Mouse (Mus musculus) liver, embryonic 13.5 days (tissue): ENCODE results near the gene Kmt5c. TPM values are rescaled to one million over a fixed set of nuclear protein-coding genes. Genes with fewer than 3 reads are reported as not detected.

Source experiments
- ATAC-seq: fragments of 200-750 bp; cut with Nextera tagmentation; 2 replicates; pipeline ENCODE4 v1.8.0; 2017; ENCODE audit warnings: low read depth, mild to moderate bottlenecking, moderate number of reproducible peaks, moderate library complexity
- DNase-seq: peaks from one replicate; pipeline ENCODE4 v3.0.0; 2022
- H3K27ac ChIP-seq: fragments of 300-500 bp; sonication (generic); 2 replicates; pipeline ENCODE4 v1.5.1; 2015; ENCODE audit warnings: moderate library complexity, mild to moderate bottlenecking, inconsistent platforms
- H3K27me3 ChIP-seq: fragments of 300-500 bp; sonication (generic); 2 replicates; pipeline ENCODE4 v1.6.1; 2015; ENCODE audit warnings: mild to moderate bottlenecking, inconsistent platforms
- H3K36me3 ChIP-seq: fragments of 300-500 bp; sonication (generic); 2 replicates; pipeline ENCODE4 v1.6.1; 2015; ENCODE audit warnings: mild to moderate bottlenecking, inconsistent platforms
- H3K4me1 ChIP-seq: fragments of 300-500 bp; sonication (generic); replicated peaks from 2 replicates; pipeline ENCODE4 v1.6.1; 2015; ENCODE audit warnings: inconsistent platforms
- H3K4me2 ChIP-seq: fragments of 300-500 bp; sonication (generic); 2 replicates; pipeline ENCODE4 v1.6.1; 2015; ENCODE audit warnings: inconsistent platforms, mild to moderate bottlenecking, moderate library complexity
- H3K4me3 ChIP-seq: fragments of 300-500 bp; sonication (generic); replicated peaks from 2 replicates; pipeline ENCODE4 v1.5.1; 2015; ENCODE audit warnings: mild to moderate bottlenecking, inconsistent platforms
- H3K9ac ChIP-seq: fragments of 300-500 bp; sonication (generic); 2 replicates; pipeline ENCODE4 v1.6.1; 2015; ENCODE audit warnings: mild to moderate bottlenecking, inconsistent platforms
- H3K9me3 ChIP-seq: fragments of 300-500 bp; sonication (generic); replicated peaks from 2 replicates; pipeline ENCODE4 v1.6.1; 2016; ENCODE audit warnings: inconsistent platforms
- WGBS: fragments of 180-500 bp; shearing (Covaris S2); methylation state at CpG from one replicate; pipeline ENCODE4 v1.1.7; 2015; ENCODE audit not compliant: insufficient replicate concordance; 5-methylcytosine and 5-hydroxymethylcytosine counted together
- polyA plus RNA-seq: library from polyadenylated mRNA; unstranded; fragments of >200 nt; fragmentation: Nextera tagmentation; extraction: Ambion mirVana; gene quantifications from 2 replicates; pipeline ENCODE4 v1.2.1, GENCODE M21; 2015

The Kmt5c gene
- polyA plus RNA-seq, 1 experiment from 2014 or later = 61.6 TPM

- no peaks in the 10 kb centered on the region for H3K27me3 ChIP-seq
- H3K9me3 ChIP-seq = no peaks in the 10 kb centered on the region
- H3K9ac ChIP-seq = peak overlapping the region; percentile 76
- WGBS = 85% methylated on average over 22 of the region's 22 CpGs
- H3K27ac ChIP-seq = peak overlapping the region; percentile 99
- DNase-seq (peak; percentile 9), ATAC-seq (no peak)
- peaks cover 98% of the 10 kb centered on the region for H3K4me1 ChIP-seq
- H3K4me2 ChIP-seq = peak overlapping the region; percentile 96
- peak overlapping the region; percentile 35 for H3K4me3 ChIP-seq
- peaks cover 68% of the 10 kb centered on the region for H3K36me3 ChIP-seq
Observed at GRCm38 (mm10) chr7:4746326-4746980, 6.5 kb downstream of the Kmt5c start.

GRCm38 (mm10) chr7:4747156-4747899 lies 7.4 kb downstream of the Kmt5c start:
- Histone ChIP-seq H3K9ac (peak overlapping the region; percentile 76), H3K36me3 (peaks cover 64% of the 10 kb centered on the region), H3K4me3 (peak overlapping the region; percentile 35), H3K27me3 (no peaks in the 10 kb centered on the region), H3K9me3 (no peaks in the 10 kb centered on the region), H3K27ac (peak overlapping the region; percentile 99), H3K4me1 (peaks cover 98% of the 10 kb centered on the region), H3K4me2 (peak overlapping the region; percentile 96)
- DNase-seq = peak; percentile 78
- WGBS = 31% methylated on average over 9 of the region's 9 CpGs
- peak; percentile 77 for ATAC-seq

GRCm38 (mm10) chr7:4748321-4748720 lies 8.4 kb downstream of the Kmt5c start:
- WGBS = 69% methylated on average over 4 of the region's 4 CpGs
- Histone ChIP-seq H3K9ac (peak overlapping the region; percentile 64), H3K4me2 (peak overlapping the region; percentile 96), H3K9me3 (no peaks in the 10 kb centered on the region), H3K27ac (peak overlapping the region; percentile 99), H3K36me3 (peaks cover 55% of the 10 kb centered on the region), H3K4me1 (peaks cover 98% of the 10 kb centered on the region), H3K4me3 (peak overlapping the region; percentile 11; the same call in 1 of the 2 replicates), H3K27me3 (no peaks in the 10 kb centered on the region)
- DNase-seq (no peak), ATAC-seq (no peak)

GRCm38 (mm10) chr7:4749169-4749568 lies 9.3 kb downstream of the Kmt5c start:
- Histone ChIP-seq H3K27ac (peak overlapping the region; percentile 99), H3K9ac (peak overlapping the region; percentile 64), H3K4me1 (peaks cover 92% of the 10 kb centered on the region), H3K27me3 (no peaks in the 10 kb centered on the region), H3K36me3 (peaks cover 49% of the 10 kb centered on the region), H3K4me2 (peak overlapping the region; percentile 96), H3K9me3 (no peaks in the 10 kb centered on the region), H3K4me3 (no peak overlapping the region)
- WGBS = 44% methylated on average over 2 of the region's 2 CpGs
- DNase-seq (peak; percentile 59), ATAC-seq (peak; percentile 15)

- Histone ChIP-seq H3K4me2 (peak overlapping the region; percentile 88), H3K27me3 (no peaks in the 10 kb centered on the region), H3K9me3 (no peaks in the 10 kb centered on the region), H3K4me3 (peak overlapping the region; percentile 71), H3K4me1 (peaks cover 61% of the 10 kb centered on the region), H3K27ac (peak overlapping the region; percentile 99), H3K36me3 (peaks cover 20% of the 10 kb centered on the region), H3K9ac (peak overlapping the region; percentile 81)
- ATAC-seq = peak; percentile 73
- WGBS = 2% methylated on average over 30 of the region's 30 CpGs
- peak; percentile 73 for DNase-seq
Observed at GRCm38 (mm10) chr7:4751971-4752820, 12.3 kb downstream of the Kmt5c start.

- Histone ChIP-seq H3K27me3 (0 out of 2 replicates have a peak, but pooled peaks cover 2% of the 10 kb centered on the region), H3K27ac (peak within 1 kb of the TSS; percentile 99), H3K4me3 (peak within 1 kb of the TSS; percentile 71), H3K9ac (peak within 1 kb of the TSS; percentile 81), H3K9me3 (no peaks in the 10 kb centered on the region), H3K4me2 (peak within 1 kb of the TSS; percentile 88), H3K36me3 (peaks cover 20% of the 10 kb centered on the region), H3K4me1 (peaks cover 53% of the 10 kb centered on the region)
- WGBS = 3% methylated on average over 24 of the region's 24 CpGs
- ATAC-seq (peak; percentile 82), DNase-seq (peak; percentile 92)
Observed at GRCm38 (mm10) chr7:4752821-4753570, 13.1 kb downstream of the Kmt5c start, which contains the start of gene Cox6b2. Gene Cox6b2 (minus strand): TSS chr7:4753094.

GRCm38 (mm10) chr7:4759670-4760069 lies 19.8 kb downstream of the Kmt5c start:
- H3K9me3 ChIP-seq = no peaks in the 10 kb centered on the region
- H3K36me3 ChIP-seq = no peaks in the 10 kb centered on the region
- ATAC-seq (no peak), DNase-seq (no peak)
- no peak overlapping the region for H3K4me3 ChIP-seq
- H3K4me2 ChIP-seq = no peak overlapping the region
- no peaks in the 10 kb centered on the region for H3K4me1 ChIP-seq
- H3K9ac ChIP-seq = no peak overlapping the region
- WGBS = 50% methylated on average over 1 of the region's 1 CpGs
- H3K27ac ChIP-seq = no peak overlapping the region
- peaks cover 34% of the 10 kb centered on the region for H3K27me3 ChIP-seq

GRCm38 (mm10) chr7:4764946-4765710 lies 25.2 kb downstream of the Kmt5c start:
- no peaks in the 10 kb centered on the region for H3K4me1 ChIP-seq
- no peaks in the 10 kb centered on the region for H3K9me3 ChIP-seq
- H3K4me3 ChIP-seq = no peak overlapping the region
- 30% methylated on average over 4 of the region's 4 CpGs for WGBS
- no peaks in the 10 kb centered on the region for H3K36me3 ChIP-seq
- no peak overlapping the region for H3K27ac ChIP-seq
- no peak overlapping the region for H3K4me2 ChIP-seq
- DNase-seq (no peak), ATAC-seq (no peak)
- peaks cover 40% of the 10 kb centered on the region for H3K27me3 ChIP-seq
- 0 out of 2 replicates have a peak overlapping the region, but pooled peaks have one; percentile 23 for H3K9ac ChIP-seq

- no peak within 1 kb of the TSS for H3K27ac ChIP-seq
- DNase-seq (no peak), ATAC-seq (no peak)
- H3K36me3 ChIP-seq = no peaks in the 10 kb centered on the region
- no peak within 1 kb of the TSS for H3K4me3 ChIP-seq
- no peaks in the 10 kb centered on the region for H3K9me3 ChIP-seq
- no peak within 1 kb of the TSS for H3K4me2 ChIP-seq
- 48% methylated on average over 3 of the region's 5 CpGs for WGBS
- H3K4me1 ChIP-seq = no peaks in the 10 kb centered on the region
- H3K9ac ChIP-seq = no peak within 1 kb of the TSS
- peaks cover 47% of the 10 kb centered on the region for H3K27me3 ChIP-seq
Observed at GRCm38 (mm10) chr7:4771202-4771601, 31.3 kb downstream of the Kmt5c start, which contains the start of gene Fam71e2. Gene Fam71e2 (minus strand): TSS chr7:4771302.

- Histone ChIP-seq H3K27me3 (peaks cover 83% of the 10 kb centered on the region), H3K9me3 (no peaks in the 10 kb centered on the region), H3K27ac (no peak overlapping the region), H3K9ac (no peak overlapping the region), H3K4me1 (peaks cover 17% of the 10 kb centered on the region), H3K4me2 (no peak overlapping the region), H3K36me3 (no peaks in the 10 kb centered on the region), H3K4me3 (no peak overlapping the region)
- DNase-seq (no peak), ATAC-seq (no peak)
- WGBS = 42% methylated on average over 10 of the region's 10 CpGs
Observed at GRCm38 (mm10) chr7:4776131-4776530, 36.2 kb downstream of the Kmt5c start.
